Mouse (Mus musculus) forebrain, postnatal 0 days (tissue): ENCODE measurements around the gene Coro1b. TPM values are rescaled to one million over a fixed set of nuclear protein-coding genes. Genes with fewer than 3 reads are reported as not detected.

Experiments used
- ATAC-seq: fragments of 200-750 bp; cut with Nextera tagmentation; 2 replicates; pipeline ENCODE4 v1.8.0; 2017; ENCODE audit warnings: mild to moderate bottlenecking, moderate library complexity
- DNase-seq: peaks from one replicate; pipeline ENCODE4 v3.0.0-alpha.2; 2015
- H3K27ac ChIP-seq: fragments of 300-500 bp; sonication (generic); 2 replicates; pipeline ENCODE4 v1.5.1; 2014; ENCODE audit warnings: low read depth, mild to moderate bottlenecking, antibody characterized with exemption, low read length, moderate library complexity, mixed read lengths
- H3K27me3 ChIP-seq: fragments of 300-500 bp; sonication (generic); 2 replicates; pipeline ENCODE4 v1.6.1; 2014; ENCODE audit warnings: mild to moderate bottlenecking, low read length, mixed read lengths; ENCODE audit not compliant: insufficient read depth
- H3K36me3 ChIP-seq: fragments of 300-500 bp; sonication (generic); 2 replicates; pipeline ENCODE4 v1.6.1; 2014; ENCODE audit warnings: mild to moderate bottlenecking, moderate library complexity; ENCODE audit not compliant: insufficient read depth
- H3K4me1 ChIP-seq: fragments of 300-500 bp; sonication (generic); 2 replicates; pipeline ENCODE4 v1.6.1; 2014; ENCODE audit warnings: antibody characterized with exemption; ENCODE audit not compliant: insufficient read depth
- H3K4me2 ChIP-seq: fragments of 300-500 bp; sonication (generic); 2 replicates; pipeline ENCODE4 v1.6.1; 2014; ENCODE audit warnings: low read depth, mild to moderate bottlenecking, moderate library complexity
- H3K4me3 ChIP-seq: fragments of 300-500 bp; sonication (generic); 2 replicates; pipeline ENCODE4 v1.5.1; 2014; ENCODE audit warnings: low read depth, low read length, mixed read lengths
- H3K9ac ChIP-seq: fragments of 300-500 bp; sonication (generic); 2 replicates; pipeline ENCODE4 v1.6.1; 2014; ENCODE audit warnings: mild to moderate bottlenecking
- H3K9me3 ChIP-seq: fragments of 300-500 bp; sonication (generic); 2 replicates; pipeline ENCODE4 v1.6.1; 2016; ENCODE audit warnings: low read length
- CTCF ChIP-seq: sonication (generic); IDR thresholded peaks from 2 replicates; pipeline ENCODE4 v1.5.1; 2016; ENCODE audit warnings: antibody characterized with exemption, control low read depth, low read depth
- WGBS: fragments of 180-500 bp; shearing (Covaris S2); extraction: QIAGEN DNeasy Blood & Tissue Kit; methylation state at CpG from one replicate; pipeline ENCODE4 v1.1.7; 2014; 5-methylcytosine and 5-hydroxymethylcytosine counted together
- polyA plus RNA-seq: library from polyadenylated mRNA; unstranded; fragments of >200 nt; fragmentation: Nextera tagmentation; extraction: Ambion mirVana; gene quantifications from 2 replicates; pipeline ENCODE4 v1.2.1, GENCODE M21; 2015
- total RNA-seq: library from RNA; depleted of rRNA; stranded (reverse); fragments of >200 nt; gene quantifications from 2 replicates; pipeline ENCODE4 v1.2.3, GENCODE M21; 2014; rRNA removed

Coro1b gene
- 128 and 182 TPM in 2 replicates for total RNA-seq
- 106 and 112 TPM in 2 replicates for polyA plus RNA-seq

DNA sequence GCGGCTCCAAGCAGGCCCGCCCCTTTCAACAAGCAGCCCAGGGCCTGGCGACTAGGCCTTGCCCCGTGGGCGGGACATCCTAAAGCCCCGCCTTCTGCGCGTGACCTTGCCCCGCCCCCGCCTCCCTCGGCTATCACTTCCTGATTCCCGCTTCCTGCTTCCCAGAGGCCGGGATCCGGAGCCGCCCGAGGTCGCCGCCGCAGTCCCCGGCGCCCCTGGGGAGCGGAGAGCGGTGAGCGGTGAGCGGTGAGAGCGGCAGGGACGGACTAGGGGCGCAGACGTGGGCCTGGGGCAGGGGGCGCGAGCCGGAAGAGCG, at the start of gene Coro1b:
Gene Coro1b, plus strand, starts transcription at position 129 of the 316 bp plus-strand sequence.
- H3K36me3 ChIP-seq = peaks cover 13% of the 10 kb centered on the region; the same call in 1 of the 2 replicates
- H3K4me2 ChIP-seq = peak within 1 kb of the TSS; percentile 79
- under 1% methylated on average over 33 of the region's 33 CpGs for WGBS
- H3K27ac ChIP-seq = peak within 1 kb of the TSS; percentile 68
- no peak for TF ChIP-seq CTCF
- no peaks in the 10 kb centered on the region for H3K27me3 ChIP-seq
- peak within 1 kb of the TSS; percentile 77 for H3K4me3 ChIP-seq
- peak within 1 kb of the TSS; percentile 84 for H3K9ac ChIP-seq
- peak; percentile 92 for DNase-seq
- peak; percentile 96 for ATAC-seq
- H3K9me3 ChIP-seq = no peaks in the 10 kb centered on the region
- peaks cover 8% of the 10 kb centered on the region; the same call in 1 of the 2 replicates for H3K4me1 ChIP-seq

DNA sequence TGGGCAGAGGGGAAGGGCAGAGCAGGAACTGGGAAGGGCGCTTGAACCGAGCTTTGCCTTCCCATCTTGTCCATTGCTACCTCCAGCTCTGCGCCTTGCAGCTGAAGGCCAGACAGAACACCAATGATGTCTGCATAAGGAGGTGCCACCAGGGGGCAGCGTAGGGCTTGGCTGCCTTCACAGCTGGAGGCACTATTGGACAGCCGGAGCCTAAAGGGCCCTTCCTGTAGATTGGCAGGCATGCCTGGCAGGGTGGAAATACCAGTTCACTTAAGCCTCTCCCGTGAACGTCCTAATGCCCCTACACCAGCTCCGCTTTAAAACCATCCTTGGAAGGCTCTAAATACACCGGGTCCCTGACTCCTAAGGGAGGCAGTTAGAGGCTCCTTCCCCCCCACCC, 49.4 kb upstream of the Coro1b start:
- Histone ChIP-seq H3K4me2 (peak overlapping the region; percentile 76; the same call in 1 of the 2 replicates), H3K36me3 (peaks cover 6% of the 10 kb centered on the region), H3K4me1 (0 out of 2 replicates have a peak, but pooled peaks cover 11% of the 10 kb centered on the region), H3K9me3 (no peaks in the 10 kb centered on the region), H3K27me3 (no peaks in the 10 kb centered on the region), H3K4me3 (no peak overlapping the region), H3K9ac (no peak overlapping the region), H3K27ac (no peak overlapping the region)
- WGBS = 10% methylated on average over 9 of the region's 9 CpGs
- peak; percentile 86 for DNase-seq
- peak; percentile 91 for TF ChIP-seq CTCF
- no peak for ATAC-seq

DNA sequence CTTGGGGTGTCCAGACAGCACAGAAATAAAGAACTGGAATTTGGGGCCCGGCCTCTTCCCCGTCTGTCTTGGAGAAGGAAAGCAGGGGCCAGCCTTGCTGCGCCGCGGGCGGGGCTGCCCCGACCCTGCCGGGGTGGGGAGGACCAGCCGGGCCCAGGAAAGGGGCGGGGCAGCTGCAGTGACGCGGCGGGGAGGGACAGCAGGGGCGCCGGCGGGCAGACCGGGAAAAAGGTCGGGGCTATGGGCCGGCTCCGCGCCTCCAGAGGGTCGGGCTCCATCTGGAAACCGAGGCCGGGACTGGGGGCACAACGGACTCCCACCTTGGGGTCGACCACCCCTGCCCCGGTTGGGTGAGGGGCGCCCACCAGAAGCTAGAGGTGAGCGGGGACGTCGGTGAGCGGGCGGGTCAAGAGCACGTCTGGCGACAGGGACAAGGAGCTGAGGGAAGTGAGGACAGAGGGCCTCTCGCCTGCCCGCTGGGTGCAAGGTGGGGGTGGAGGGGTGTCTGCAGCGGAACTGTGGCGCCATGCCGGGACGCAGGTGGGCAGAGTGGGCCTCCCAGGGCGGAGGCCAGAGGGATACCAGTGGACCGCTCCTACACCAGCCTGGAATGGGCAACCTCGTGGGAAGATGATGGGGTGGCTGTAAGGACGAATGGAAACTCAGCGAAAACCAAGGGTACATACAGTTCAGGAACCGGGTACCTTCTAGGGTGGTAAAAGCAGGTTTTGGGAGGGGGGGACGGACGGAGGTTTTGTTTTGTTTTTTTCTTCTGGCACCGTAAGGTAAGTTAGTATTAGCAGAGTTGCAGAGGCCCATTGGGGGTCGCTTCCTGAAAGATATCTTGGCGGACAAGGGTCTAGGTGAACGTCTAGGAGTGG, 48.3 kb upstream of the Coro1b start, which contains the start of gene Pitpnm1:
Gene Pitpnm1, plus strand, starts transcription at position 162 of the 881 bp plus-strand sequence.
- WGBS = 3% methylated on average over 53 of the region's 53 CpGs
- peaks cover 12% of the 10 kb centered on the region for H3K36me3 ChIP-seq
- H3K27me3 ChIP-seq = no peaks in the 10 kb centered on the region
- no peak for TF ChIP-seq CTCF
- no peak for DNase-seq
- peak within 1 kb of the TSS; percentile 76 for H3K4me2 ChIP-seq
- peak within 1 kb of the TSS; percentile 71; the same call in 1 of the 2 replicates for H3K27ac ChIP-seq
- H3K4me1 ChIP-seq = 0 out of 2 replicates have a peak, but pooled peaks cover 11% of the 10 kb centered on the region
- H3K9me3 ChIP-seq = no peaks in the 10 kb centered on the region
- H3K4me3 ChIP-seq = peak within 1 kb of the TSS; percentile 63
- H3K9ac ChIP-seq = peak within 1 kb of the TSS; percentile 84
- ATAC-seq = no peak

DNA sequence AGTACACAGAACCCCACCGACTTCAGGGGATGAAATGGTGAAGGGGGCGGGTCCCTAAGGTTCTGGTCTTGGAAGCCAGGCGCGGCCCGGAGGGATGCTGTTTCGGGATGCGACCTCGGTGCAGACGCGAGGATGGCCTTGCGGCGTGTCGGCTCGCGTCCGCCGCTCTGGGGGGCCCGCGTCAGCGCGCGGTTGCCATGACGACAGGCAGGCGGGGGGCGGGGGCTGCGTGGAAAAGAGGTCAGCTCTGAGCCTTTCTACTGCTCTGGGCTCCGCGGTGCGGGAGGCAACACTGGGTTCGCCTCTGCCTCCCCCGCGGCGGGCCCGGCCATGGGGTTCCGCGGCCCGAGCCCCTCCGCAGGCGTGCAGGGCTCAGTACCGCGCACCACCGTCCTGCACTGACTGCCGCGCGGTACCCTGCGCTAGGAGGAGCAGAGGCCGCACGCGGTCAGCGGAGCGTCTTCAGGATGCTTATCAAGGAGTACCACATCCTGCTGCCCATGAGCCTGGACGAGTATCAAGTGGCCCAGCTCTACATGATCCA, 47.6 kb upstream of the Coro1b start:
- Histone ChIP-seq H3K9ac (peak overlapping the region; percentile 84), H3K4me1 (0 out of 2 replicates have a peak, but pooled peaks cover 11% of the 10 kb centered on the region), H3K4me2 (peak overlapping the region; percentile 76), H3K36me3 (peaks cover 19% of the 10 kb centered on the region), H3K9me3 (no peaks in the 10 kb centered on the region), H3K27ac (peak overlapping the region; percentile 71), H3K27me3 (no peaks in the 10 kb centered on the region), H3K4me3 (peak overlapping the region; percentile 63)
- 2% methylated on average over 51 of the region's 52 CpGs for WGBS
- DNase-seq = peak; percentile 78
- TF ChIP-seq CTCF = no peak; the same call in 1 of the 2 replicates
- peak; percentile 12 for ATAC-seq

DNA sequence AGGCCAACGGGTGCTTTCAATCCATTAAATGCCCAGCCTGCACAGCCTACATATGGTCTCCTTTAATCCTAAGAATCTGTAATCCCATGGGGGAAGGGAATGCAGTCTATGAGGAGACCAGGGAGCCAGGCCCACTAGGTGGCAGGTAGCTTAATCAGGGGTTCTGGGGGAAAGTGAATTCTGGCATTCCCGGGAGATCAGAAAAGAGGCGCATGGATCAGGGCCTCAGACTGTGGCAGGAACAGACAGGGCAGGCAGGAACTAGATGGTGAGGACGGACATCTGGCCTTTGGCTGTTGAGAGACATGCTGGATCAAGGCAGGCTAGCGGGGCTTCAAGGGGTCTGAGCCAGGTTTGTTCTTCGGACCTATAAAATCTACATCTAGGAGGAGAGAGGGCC, 47.0 kb upstream of the Coro1b start:
- 0 out of 2 replicates have a peak, but pooled peaks cover 7% of the 10 kb centered on the region for H3K4me1 ChIP-seq
- ATAC-seq (no peak), DNase-seq (no peak)
- peak overlapping the region; percentile 76 for H3K4me2 ChIP-seq
- 56% methylated on average over 6 of the region's 6 CpGs for WGBS
- 0 out of 2 replicates have a peak overlapping the region, but pooled peaks have one; percentile 29 for H3K27ac ChIP-seq
- H3K9ac ChIP-seq = peak overlapping the region; percentile 84
- peak overlapping the region; percentile 63 for H3K4me3 ChIP-seq
- H3K36me3 ChIP-seq = peaks cover 24% of the 10 kb centered on the region
- peak; percentile 37; the same call in 1 of the 2 replicates for TF ChIP-seq CTCF
- no peaks in the 10 kb centered on the region for H3K9me3 ChIP-seq
- H3K27me3 ChIP-seq = no peaks in the 10 kb centered on the region

DNA sequence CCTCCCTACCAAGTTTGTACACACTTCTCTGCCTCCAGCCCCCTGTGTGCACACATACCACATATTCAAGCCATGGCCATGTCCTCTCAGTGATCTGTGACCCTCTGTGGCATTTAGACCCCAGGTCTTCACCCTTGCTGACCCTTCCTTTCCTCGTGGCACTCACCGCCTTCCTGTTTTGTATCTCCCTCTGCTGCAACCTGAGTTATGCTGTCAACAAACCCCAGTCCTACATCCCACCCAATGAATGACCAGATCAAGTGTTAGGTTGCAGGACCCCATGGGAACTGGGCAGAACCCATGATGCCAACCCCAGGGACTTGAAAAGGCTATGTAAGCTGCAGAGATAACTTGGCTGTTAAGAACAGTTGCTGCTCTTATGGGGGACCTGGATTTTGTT, 46.4 kb upstream of the Coro1b start:
- H3K4me3 ChIP-seq = no peak overlapping the region; the same call in 1 of the 2 replicates

More for the DNA sequence above, 46.4 kb upstream of the Coro1b start:
- Histone ChIP-seq H3K27me3 (no peaks in the 10 kb centered on the region), H3K36me3 (peaks cover 30% of the 10 kb centered on the region), H3K9me3 (no peaks in the 10 kb centered on the region), H3K4me1 (0 out of 2 replicates have a peak, but pooled peaks cover 7% of the 10 kb centered on the region), H3K4me2 (peak overlapping the region; percentile 76; the same call in 1 of the 2 replicates), H3K9ac (no peak overlapping the region), H3K27ac (no peak overlapping the region)
- no peak for ATAC-seq
- no peak for DNase-seq
- TF ChIP-seq CTCF = no peak
- whole genome bisulfite sequencing = 91% methylated on average over 2 of the region's 2 CpGs
